Mouse (Mus musculus) adrenal gland, postnatal 4 days (tissue): Measurements from ENCODE around the gene Gm10521. TPM values are rescaled to one million over a fixed set of nuclear protein-coding genes. Genes with fewer than 3 reads are reported as not detected.
"Not testable (repeated sequence)": the region's sequence is repeated elsewhere in the genome, so short reads cannot be mapped to it uniquely, and the experiment has no call there.

ENCODE experiments used
- DNase-seq, 2 experiments: peaks; one replicate each; pipeline ENCODE4 v3.0.0; 2021 to 2022; ENCODE audit warnings: low spot score in 2 of 2, mixed read lengths in 2 of 2
- long read RNA-seq, 2 experiments: library from polyadenylated mRNA; stranded (forward); transcript quantifications; one replicate each; pipeline ENCODE4 v2.0.0; 2021
- total RNA-seq, 2 experiments: library from RNA; stranded (reverse); gene quantifications; 2 replicates each; pipeline ENCODE4 v1.2.3; 2021

The Gm10521 gene
- under 1 TPM; 0.34 to 0.36 TPM for total RNA-seq
- long read RNA-seq, experiment 1, result 0 reads
- long read RNA-seq, experiment 2, result 0 reads

DNA sequence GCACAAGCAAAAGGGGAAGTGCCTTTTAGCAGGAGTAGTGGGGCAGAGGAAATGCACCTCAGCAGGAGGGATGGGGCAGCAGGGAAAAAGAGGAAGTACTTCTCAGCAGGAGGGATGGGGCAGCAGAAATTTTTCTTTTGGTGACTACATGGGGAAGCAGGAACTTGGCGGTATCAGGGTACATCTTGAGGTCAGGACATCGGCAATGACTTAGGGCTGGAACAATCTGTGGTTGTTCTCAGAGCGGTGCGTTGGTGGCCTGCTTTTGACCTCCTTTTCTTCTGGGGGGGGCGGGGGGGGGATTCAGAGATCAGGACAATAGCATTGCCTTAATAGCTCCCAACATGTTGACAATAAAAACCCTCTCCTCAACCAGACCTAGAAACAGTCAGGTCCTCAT is at the start of gene Gm10521:
TSS of gene Gm10521 (plus strand) at position 301 of the 400 bp plus-strand sequence.
- not testable (repeated sequence) for DNase-seq

GRCm38 (mm10) chr1:171848201-171848600 is 47.3 kb upstream of the Gm10521 start:
- no peak for DNase-seq

GRCm38 (mm10) chr1:171848757-171849156 is 46.7 kb upstream of the Gm10521 start:
- no peak for DNase-seq

DNA sequence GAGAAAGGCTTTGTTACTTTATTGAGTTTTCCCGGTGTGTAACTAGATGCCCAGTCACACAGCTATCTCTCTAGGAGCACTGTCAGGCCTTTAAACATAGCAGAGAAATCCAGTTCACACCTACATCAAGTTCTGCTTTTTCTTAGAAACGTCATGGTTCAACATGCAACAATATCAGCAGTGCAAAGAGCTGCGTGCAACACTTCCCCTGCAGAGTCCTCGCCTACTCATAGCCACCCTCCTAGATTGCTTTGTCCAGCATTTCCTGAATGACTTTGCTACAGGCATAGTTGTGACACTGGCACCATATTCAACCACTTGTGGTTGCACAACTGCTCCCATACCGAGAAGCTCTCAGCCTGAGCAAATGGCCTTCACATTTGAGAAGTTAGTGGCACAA is 46.0 kb upstream of the Gm10521 start:
- no peak for DNase-seq

- no peak for DNase-seq
Measured at GRCm38 (mm10) chr1:171865467-171865866, 30.0 kb upstream of the Gm10521 start.

DNA sequence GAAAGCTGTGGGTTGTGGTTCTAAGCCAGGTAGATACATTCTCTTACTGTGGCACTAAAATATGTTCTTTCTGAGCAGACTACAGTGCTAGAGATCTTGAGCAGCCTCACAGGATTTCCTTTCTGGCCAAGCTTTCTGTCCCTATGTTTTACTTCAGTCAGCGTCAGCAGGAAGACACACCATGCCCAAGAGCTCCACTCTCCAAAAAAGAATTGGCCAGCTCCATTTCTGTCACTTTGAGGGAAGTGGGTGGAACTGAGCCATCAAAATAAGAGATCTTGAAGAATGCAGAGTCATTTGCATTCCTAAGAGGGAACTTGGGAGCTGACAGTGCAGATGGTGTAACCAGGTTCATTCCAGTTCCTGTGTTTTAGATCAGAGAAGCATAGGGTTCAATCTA is 8.5 kb upstream of the Gm10521 start:
- no peak for DNase-seq

GRCm38 (mm10) chr1:171904011-171904410 is 8.5 kb downstream of the Gm10521 start:
- DNase-seq, result no peak

DNA sequence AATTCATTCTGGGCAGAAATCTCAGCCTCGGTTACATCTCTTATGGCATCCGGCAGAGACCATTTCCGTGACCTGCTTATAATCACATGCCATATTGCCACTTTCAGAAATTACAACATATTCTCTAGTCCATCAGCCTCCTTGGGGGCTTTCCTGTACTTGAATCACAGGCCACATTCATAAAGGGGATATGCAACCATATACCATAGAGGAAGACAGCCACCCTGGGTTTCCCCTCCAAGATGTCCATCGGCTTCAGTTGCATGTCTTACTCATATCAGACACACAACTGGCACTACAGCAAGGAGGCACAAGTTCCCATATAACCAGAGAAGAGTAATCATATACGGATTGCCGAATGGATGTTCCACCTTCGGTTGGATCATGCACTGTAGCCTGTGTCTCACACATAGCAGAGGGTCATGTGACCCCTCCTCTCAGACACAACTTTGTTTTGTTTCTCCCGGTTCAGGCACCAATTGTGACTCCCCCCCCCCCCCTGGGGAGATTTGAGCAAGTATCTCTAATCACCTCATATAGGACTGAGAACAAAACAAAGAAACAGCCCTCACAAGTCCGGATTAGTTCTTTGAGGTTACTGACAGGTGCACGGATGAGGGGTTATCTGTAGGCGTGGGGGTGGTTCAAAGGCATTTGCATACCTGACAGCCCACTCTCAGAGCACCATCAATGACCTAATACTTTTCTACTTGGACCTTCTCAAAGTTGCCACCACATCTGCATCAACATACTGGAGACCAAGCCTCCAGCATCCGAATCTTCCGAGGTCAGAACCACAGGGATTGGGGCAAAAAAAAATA is 20.4 kb downstream of the Gm10521 start:
- no peak for DNase-seq

GRCm38 (mm10) chr1:171917305-171918039 is 22.0 kb downstream of the Gm10521 start, which contains the start of gene Slamf6:
Gene Slamf6, plus strand, starts transcription at chr1:171917515.
- no peak for DNase-seq

- DNase-seq, result no peak
Measured at GRCm38 (mm10) chr1:171918136-171918920, 22.9 kb downstream of the Gm10521 start.

- DNase-seq, result no peak
Measured at GRCm38 (mm10) chr1:171919193-171919592, 23.7 kb downstream of the Gm10521 start.

- DNase-seq, result no peak
Measured at GRCm38 (mm10) chr1:171919901-171920510, 24.5 kb downstream of the Gm10521 start.

DNA sequence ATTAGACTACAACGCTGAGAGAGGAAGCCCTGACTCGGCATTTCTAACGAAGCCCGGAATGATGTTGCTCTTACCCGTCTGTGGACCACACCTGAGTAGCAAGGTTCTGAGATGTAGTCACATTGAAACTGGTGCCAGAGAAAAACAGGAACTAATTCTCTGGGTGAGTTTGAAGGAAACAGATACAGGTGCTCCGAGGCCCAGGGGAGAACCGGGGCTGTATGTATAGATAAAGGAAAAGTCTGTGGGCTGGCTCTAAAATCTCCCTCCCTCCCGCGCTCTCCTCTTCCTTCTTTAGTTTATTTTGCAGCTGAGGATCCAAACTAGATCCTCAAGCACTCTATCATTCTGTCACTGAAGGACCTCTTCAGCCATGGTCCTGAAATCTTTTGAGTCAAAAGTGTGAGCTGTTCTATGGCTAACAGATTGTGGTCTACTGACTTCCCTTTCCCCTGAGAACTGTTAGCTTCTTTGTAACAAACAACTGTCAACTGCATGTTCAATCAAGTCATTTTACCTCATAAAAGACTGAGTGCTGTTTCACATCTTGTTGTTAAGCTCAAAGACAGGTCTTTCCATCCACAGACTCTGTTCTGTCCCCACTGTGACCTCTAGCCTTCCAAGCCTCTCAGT is 25.6 kb downstream of the Gm10521 start:
- no peak for DNase-seq

DNA sequence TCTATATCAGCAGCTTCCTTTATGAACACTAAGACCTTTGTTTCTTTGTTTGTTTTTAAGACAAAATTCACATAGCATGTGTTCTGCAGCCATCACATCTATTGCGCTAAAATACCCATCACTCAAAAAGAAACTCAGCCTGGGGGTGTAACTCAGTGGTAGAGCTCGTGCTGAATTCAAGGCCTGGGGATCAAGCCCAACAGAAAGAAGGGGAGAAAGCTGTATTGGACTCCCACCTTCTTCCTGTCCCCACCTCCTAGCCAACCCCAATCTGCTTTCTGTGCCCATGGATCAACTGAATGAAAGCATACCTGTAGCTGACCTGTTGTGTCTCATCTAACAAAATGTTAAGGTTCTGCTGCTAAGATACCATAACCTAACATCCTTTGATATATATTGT is 26.2 kb downstream of the Gm10521 start:
- no peak for DNase-seq

GRCm38 (mm10) chr1:171922844-171923243 is 27.4 kb downstream of the Gm10521 start:
- no peak for DNase-seq

GRCm38 (mm10) chr1:171924900-171925299 is 29.4 kb downstream of the Gm10521 start:
- no peak for DNase-seq

- DNase-seq, result no peak
Measured at GRCm38 (mm10) chr1:171933851-171934250, 38.4 kb downstream of the Gm10521 start.

DNA sequence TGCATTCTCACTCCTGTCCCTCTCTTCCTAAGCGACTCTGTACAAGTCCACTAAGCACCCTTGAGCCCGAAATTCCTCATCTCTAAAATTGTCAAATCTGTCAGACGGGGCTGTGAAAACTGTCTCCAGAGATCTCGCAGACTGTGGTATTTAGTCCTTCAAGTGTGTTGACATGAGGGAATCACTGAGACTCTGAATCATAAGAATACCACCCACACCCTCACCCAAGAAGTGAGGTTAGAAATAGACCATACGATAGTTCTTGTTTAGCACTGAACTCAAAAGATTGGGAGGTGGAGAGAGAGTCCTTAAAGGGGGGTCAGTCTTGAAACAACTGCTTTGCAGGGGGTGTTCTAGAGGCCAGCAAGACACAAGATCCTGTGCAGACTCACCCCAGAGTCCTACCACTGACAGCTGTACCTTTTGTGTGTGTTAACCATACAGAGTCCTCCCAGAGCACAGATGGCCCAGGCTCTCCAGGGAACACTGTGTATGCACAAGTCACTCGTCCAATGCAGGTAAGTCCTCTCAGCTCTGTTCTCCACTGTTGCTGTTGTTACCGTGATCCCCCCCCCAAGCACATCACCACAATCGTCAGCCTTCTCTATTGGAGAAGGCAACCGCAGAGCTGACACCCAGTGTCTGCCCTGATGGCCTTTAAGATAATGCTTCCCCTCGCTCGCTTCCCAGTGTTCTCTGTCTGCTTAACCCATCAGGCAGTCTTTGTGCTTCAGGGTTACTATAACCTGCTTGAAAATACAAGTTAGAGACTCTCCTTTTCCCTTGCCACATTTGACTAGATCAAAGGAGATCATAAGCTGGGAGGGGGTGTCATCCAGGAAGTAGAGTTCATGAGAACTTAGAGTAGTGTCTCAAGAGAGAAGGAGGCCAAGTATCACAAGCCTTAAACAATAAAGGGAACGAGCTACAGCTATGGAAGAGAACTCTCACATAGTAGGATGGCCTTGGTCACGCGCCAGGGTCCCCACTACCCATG is 43.8 kb downstream of the Gm10521 start:
- no peak for DNase-seq

DNA sequence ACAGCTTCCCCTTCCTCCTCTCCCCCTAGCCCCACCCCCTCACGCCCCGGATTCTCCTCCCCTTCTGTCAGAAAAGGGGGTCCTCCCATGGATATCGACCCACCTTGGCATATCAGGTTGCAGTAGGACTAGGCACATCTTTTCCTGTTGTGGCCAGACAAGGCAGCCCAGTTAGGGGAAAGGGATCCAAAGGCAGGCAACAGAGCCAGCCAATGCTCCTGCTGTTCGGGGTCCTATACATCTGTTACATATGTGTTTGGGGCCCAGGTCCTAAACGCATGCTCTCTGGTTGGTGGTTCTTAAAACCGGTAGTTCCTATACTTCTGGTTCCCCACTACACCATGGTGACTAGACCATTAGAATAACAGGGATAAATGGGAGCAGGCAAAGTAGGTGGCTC is 45.2 kb downstream of the Gm10521 start:
- no peak for DNase-seq
